Mouse (Mus musculus) induced T-regulatory cell, adult 2 months (primary cell): Measurements from ENCODE around the gene Cd22.

Experiments used
- DNase-seq: peaks from one replicate; pipeline ENCODE4 v3.0.0-alpha.2; 2012; ENCODE audit warnings: low read depth

The Cd22 gene

GRCm38 (mm10) chr7:30820854-30821445, 59.2 kb downstream of the Cd22 start:
- DNase-seq, result no peak

GRCm38 (mm10) chr7:30820131-30820530, 60.0 kb downstream of the Cd22 start:
- DNase-seq, result no peak
